Mouse (Mus musculus) heart, postnatal 0 days (tissue): ENCODE results near the gene Stat5a. TPM values are rescaled to one million over a fixed set of nuclear protein-coding genes. Genes with fewer than 3 reads are reported as not detected.

Source experiments
- ATAC-seq: fragments of 200-750 bp; cut with Nextera tagmentation; 2 replicates; pipeline ENCODE4 v1.8.0; 2017; ENCODE audit warnings: low read depth, moderate number of reproducible peaks, moderate library complexity; ENCODE audit not compliant: insufficient read depth
- DNase-seq: peaks from one replicate; pipeline ENCODE4 v3.0.0-alpha.2; 2016; ENCODE audit warnings: low spot score
- H3K27ac ChIP-seq: fragments of 300-500 bp; sonication (generic); 2 replicates; pipeline ENCODE4 v1.5.1; 2014; ENCODE audit warnings: low read depth, mild to moderate bottlenecking
- H3K27me3 ChIP-seq: fragments of 300-500 bp; sonication (generic); 2 replicates; pipeline ENCODE4 v1.6.1; 2014; ENCODE audit warnings: low read length, mixed read lengths; ENCODE audit not compliant: control insufficient read depth, insufficient read depth
- H3K36me3 ChIP-seq: fragments of 300-500 bp; sonication (generic); replicated peaks from 2 replicates; pipeline ENCODE4 v1.6.1; 2014; ENCODE audit warnings: low read length, mixed read lengths; ENCODE audit not compliant: control insufficient read depth, insufficient read depth
- H3K4me1 ChIP-seq: fragments of 300-500 bp; sonication (generic); 2 replicates; pipeline ENCODE4 v1.6.1; 2014; ENCODE audit warnings: antibody characterized with exemption; ENCODE audit not compliant: control insufficient read depth, insufficient read depth
- H3K4me2 ChIP-seq: fragments of 300-500 bp; sonication (generic); 2 replicates; pipeline ENCODE4 v1.6.1; 2014; ENCODE audit warnings: low read depth, mild to moderate bottlenecking, low read length, moderate library complexity
- H3K4me3 ChIP-seq: fragments of 300-500 bp; sonication (generic); 2 replicates; pipeline ENCODE4 v1.5.1; 2014; ENCODE audit warnings: low read depth, low read length
- H3K9ac ChIP-seq: fragments of 300-500 bp; sonication (generic); replicated peaks from 2 replicates; pipeline ENCODE4 v1.6.1; 2014; ENCODE audit warnings: low read depth, low read length, mixed read lengths
- H3K9me3 ChIP-seq: fragments of 300-500 bp; sonication (generic); replicated peaks from 2 replicates; pipeline ENCODE4 v1.6.1; 2016; ENCODE audit warnings: low read length; ENCODE audit not compliant: control insufficient read depth
- CTCF ChIP-seq: IDR thresholded peaks from 2 replicates; pipeline ENCODE4 v1.5.1; 2016; ENCODE audit warnings: antibody characterized with exemption, control low read depth, low read depth
- EP300 ChIP-seq: IDR thresholded peaks from 2 replicates; pipeline ENCODE4 v1.6.1; 2016; ENCODE audit warnings: antibody characterized with exemption, low read depth
- WGBS: fragments of 180-500 bp; shearing (Covaris S2); extraction: QIAGEN DNeasy Blood & Tissue Kit; methylation state at CpG from one replicate; pipeline ENCODE4 v1.1.7; 2014; 5-methylcytosine and 5-hydroxymethylcytosine counted together
- polyA plus RNA-seq: library from polyadenylated mRNA; unstranded; fragments of >200 nt; fragmentation: Nextera tagmentation; extraction: Ambion mirVana; gene quantifications from 2 replicates; pipeline ENCODE4 v1.2.1, GENCODE M21; 2015
- total RNA-seq: library from RNA; depleted of rRNA; stranded (reverse); fragments of >200 nt; gene quantifications from 2 replicates; pipeline ENCODE4 v1.2.3, GENCODE M21; 2014; ENCODE audit warnings: low replicate concordance

The Stat5a gene
- total and polyA plus RNA-seq, 2 experiments from 2014 or later = 11.7 to 12.6 TPM

- TF ChIP-seq CTCF (no peak), EP300 (no peak)
- no peak overlapping the region for H3K27ac ChIP-seq
- no peak overlapping the region for H3K4me2 ChIP-seq
- H3K27me3 ChIP-seq = no peaks in the 10 kb centered on the region
- DNase-seq = no peak
- no peak overlapping the region for H3K9ac ChIP-seq
- ATAC-seq = no peak
- no peaks in the 10 kb centered on the region for H3K36me3 ChIP-seq
- H3K4me3 ChIP-seq = no peak overlapping the region
- H3K4me1 ChIP-seq = peaks cover 47% of the 10 kb centered on the region
- H3K9me3 ChIP-seq = no peaks in the 10 kb centered on the region
- WGBS = 76% methylated on average over 13 of the region's 13 CpGs
These were observed 32.8 kb upstream of the Stat5a start for GRCm38 (mm10) chr11:100826161-100826866.

GRCm38 (mm10) chr11:100828676-100829151 lies 30.4 kb upstream of the Stat5a start:
- peak overlapping the region; percentile 57 for H3K27ac ChIP-seq
- H3K36me3 ChIP-seq = no peaks in the 10 kb centered on the region
- H3K9me3 ChIP-seq = no peaks in the 10 kb centered on the region
- no peak overlapping the region for H3K4me3 ChIP-seq
- no peak overlapping the region for H3K9ac ChIP-seq
- DNase-seq = no peak
- no peak overlapping the region for H3K4me2 ChIP-seq
- peaks cover 45% of the 10 kb centered on the region for H3K4me1 ChIP-seq
- WGBS = 23% methylated on average over 10 of the region's 10 CpGs
- 0 out of 2 replicates have a peak, but pooled peaks have one; percentile 33 for ATAC-seq
- TF ChIP-seq CTCF (no peak), EP300 (no peak)
- H3K27me3 ChIP-seq = no peaks in the 10 kb centered on the region

GRCm38 (mm10) chr11:100829691-100830090 lies 29.5 kb upstream of the Stat5a start:
- Histone ChIP-seq H3K9ac (no peak overlapping the region), H3K4me3 (no peak overlapping the region), H3K36me3 (no peaks in the 10 kb centered on the region), H3K4me1 (peaks cover 37% of the 10 kb centered on the region), H3K27me3 (no peaks in the 10 kb centered on the region), H3K27ac (no peak overlapping the region), H3K4me2 (no peak overlapping the region), H3K9me3 (no peaks in the 10 kb centered on the region)
- ATAC-seq (no peak), DNase-seq (no peak)
- 76% methylated on average over 12 of the region's 12 CpGs for WGBS
- TF ChIP-seq EP300 = no peak
- TF ChIP-seq CTCF = no peak

GRCm38 (mm10) chr11:100831396-100831795 lies 27.8 kb upstream of the Stat5a start:
- TF ChIP-seq CTCF (no peak), EP300 (no peak)

GRCm38 (mm10) chr11:100833466-100833865 lies 25.7 kb upstream of the Stat5a start:
- Histone ChIP-seq H3K4me3 (no peak overlapping the region), H3K4me1 (peaks cover 27% of the 10 kb centered on the region), H3K27ac (no peak overlapping the region), H3K4me2 (no peak overlapping the region), H3K9ac (no peak overlapping the region), H3K27me3 (no peaks in the 10 kb centered on the region), H3K9me3 (no peaks in the 10 kb centered on the region), H3K36me3 (no peaks in the 10 kb centered on the region)
- ATAC-seq = no peak
- 69% methylated on average over 7 of the region's 7 CpGs for WGBS
- no peak for DNase-seq
- TF ChIP-seq CTCF (peak; percentile 41), EP300 (no peak)

More at GRCm38 (mm10) chr11:100831396-100831795, 27.8 kb upstream of the Stat5a start:
- DNase-seq (no peak), ATAC-seq (no peak)
- H3K36me3 ChIP-seq = no peaks in the 10 kb centered on the region
- H3K27me3 ChIP-seq = no peaks in the 10 kb centered on the region
- no peak overlapping the region for H3K9ac ChIP-seq
- 55% methylated on average over 10 of the region's 10 CpGs for WGBS
- H3K4me1 ChIP-seq = peaks cover 34% of the 10 kb centered on the region
- no peak overlapping the region for H3K4me3 ChIP-seq
- no peak overlapping the region for H3K27ac ChIP-seq
- H3K9me3 ChIP-seq = no peaks in the 10 kb centered on the region
- H3K4me2 ChIP-seq = no peak overlapping the region
